Mouse (Mus musculus) MEL (cell line): ENCODE data around the gene Crb3.

Experiments used
- ETS1 ChIP-seq: IDR thresholded peaks from 2 replicates; pipeline ENCODE4 v1.6.1; 2012; ENCODE audit warnings: low read depth, mild to moderate bottlenecking, inconsistent platforms, low read length, improper control_type of control experiment, moderate library complexity
- HCFC1 ChIP-seq: IDR thresholded peaks from 2 replicates; pipeline ENCODE4 v1.6.1; 2012; ENCODE audit warnings: low read depth, mild to moderate bottlenecking, inconsistent platforms, low read length, improper control_type of control experiment, moderate library complexity
- RCOR1 ChIP-seq: IDR thresholded peaks from 2 replicates; pipeline ENCODE4 v1.6.1; 2012; ENCODE audit warnings: low read depth, mild to moderate bottlenecking, inconsistent platforms, low read length, improper control_type of control experiment
- SIN3A ChIP-seq: IDR thresholded peaks from 2 replicates; pipeline ENCODE4 v1.6.1; 2012; ENCODE audit warnings: low read length, improper control_type of control experiment, inconsistent platforms

DNA sequence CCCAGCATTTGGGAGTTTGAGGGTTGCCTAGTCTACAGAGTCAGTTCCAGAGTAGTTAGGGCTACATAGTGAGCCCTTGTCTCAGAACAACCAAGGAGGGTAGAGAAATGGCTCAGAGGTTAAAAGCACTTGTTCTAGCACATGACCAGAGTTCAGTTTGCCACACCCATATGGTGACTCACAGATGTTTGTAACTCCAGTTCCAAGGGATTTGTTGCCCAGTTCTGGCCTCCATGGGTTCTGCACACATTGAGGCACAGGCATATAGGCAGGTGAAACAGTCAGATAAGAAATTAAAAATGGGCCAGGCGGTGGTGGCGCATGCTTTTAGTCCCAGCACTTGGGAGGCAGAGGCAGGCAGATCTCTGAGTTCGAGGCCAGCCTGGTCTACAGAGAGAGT, 35.3 kb downstream of the Crb3 start:
- no peak for TF ChIP-seq SIN3A
- TF ChIP-seq RCOR1: no peak
- TF ChIP-seq ETS1: no peak
- no peak for TF ChIP-seq HCFC1
